Mouse (Mus musculus): ENCODE measurements around the gene S100a10.

- TF ChIP-seq POLR2A (IDR thresholded peaks at IDR 0.05; ENCODE audit: low read depth, low read length), result no peak
- TF ChIP-seq CTCF (conservative IDR thresholded peaks at IDR 0.05; ENCODE audit: insufficient read depth, insufficient read length, low read depth, low read length), result no peak
Measured at GRCm38 (mm10) chr3:93537068-93537576, 17.8 kb upstream of the S100a10 start.
